Mouse (Mus musculus) liver, adult 2 months (tissue): Measurements from ENCODE around the gene 4933430I17Rik. TPM values are rescaled to one million over a fixed set of nuclear protein-coding genes. Genes with fewer than 3 reads are reported as not detected.

ENCODE experiments used
- DNase-seq: peaks from one replicate; pipeline ENCODE4 v3.0.0-alpha.2; 2011; ENCODE audit warnings: low read depth, low spot score; ENCODE audit errors: extremely low read depth
- H3K27ac ChIP-seq: fragments of 200-500 bp; replicated peaks from 2 replicates; pipeline ENCODE4 v1.5.1; 2012; ENCODE audit warnings: low read depth, mild to moderate bottlenecking, control low read depth, inconsistent platforms, low read length; ENCODE audit not compliant: insufficient read depth
- H3K27me3 ChIP-seq: fragments of 200-500 bp; 2 replicates; pipeline ENCODE4 v1.6.1; 2012; ENCODE audit warnings: mild to moderate bottlenecking, moderate library complexity, low read length, inconsistent platforms; ENCODE audit not compliant: control insufficient read depth, insufficient read depth
- H3K36me3 ChIP-seq: fragments of 200-500 bp; 2 replicates; pipeline ENCODE4 v1.6.1; 2012; ENCODE audit warnings: low read length, inconsistent platforms; ENCODE audit not compliant: control insufficient read depth, insufficient read depth
- H3K4me1 ChIP-seq: fragments of 200-500 bp; 2 replicates; pipeline ENCODE4 v1.6.1; 2011; ENCODE audit warnings: low read length; ENCODE audit not compliant: control insufficient read depth, insufficient read depth
- H3K4me3 ChIP-seq: fragments of 200-500 bp; 2 replicates; pipeline ENCODE4 v1.5.1; 2011; ENCODE audit warnings: low read depth, mild to moderate bottlenecking, control low read depth, low read length, moderate library complexity; ENCODE audit not compliant: insufficient read depth
- H3K79me2 ChIP-seq: fragments of 200-500 bp; 2 replicates; pipeline ENCODE4 v1.6.1; 2012; ENCODE audit warnings: inconsistent platforms, mild to moderate bottlenecking, low read length, moderate library complexity; ENCODE audit not compliant: control insufficient read depth, insufficient read depth
- H3K9ac ChIP-seq: fragments of 200-500 bp; 2 replicates; pipeline ENCODE4 v1.6.1; 2012; ENCODE audit warnings: low read depth, mild to moderate bottlenecking, control low read depth, inconsistent platforms, low read length
- CTCF ChIP-seq: fragments of 200-500 bp; IDR thresholded peaks from 2 replicates; pipeline ENCODE4 v1.5.1; 2011; ENCODE audit warnings: low read depth, low read length, control low read depth
- POLR2A ChIP-seq: fragments of 200-500 bp; IDR thresholded peaks from 2 replicates; pipeline ENCODE4 v1.6.1; 2011; ENCODE audit warnings: low read length, control low read depth; ENCODE audit not compliant: insufficient read depth; ENCODE audit errors: extremely low read depth
- WGBS: fragments of 180-500 bp; shearing (Covaris S2); methylation state at CpG from one replicate; pipeline ENCODE4 v1.1.7; 2018; 5-methylcytosine and 5-hydroxymethylcytosine counted together
- polyA plus RNA-seq: library from polyadenylated mRNA; depleted of rRNA; stranded (reverse); fragments of >200 nt; gene quantifications from 2 replicates; pipeline ENCODE4 v1.2.3, GENCODE M21; 2012
- total RNA-seq: library from RNA; depleted of rRNA; stranded (reverse); fragments of >200 nt; gene quantifications from 2 replicates; pipeline ENCODE4 v1.2.3, GENCODE M21; 2014

4933430I17Rik gene
- total and polyA plus RNA-seq, 2 experiments = not detected

- H3K36me3 ChIP-seq = no peaks in the 10 kb centered on the region; the same call in 1 of the 2 replicates
- H3K9ac ChIP-seq = peak overlapping the region; percentile 86
- no peaks in the 10 kb centered on the region for H3K27me3 ChIP-seq
- H3K27ac ChIP-seq = peak overlapping the region; percentile 89
- H3K4me3 ChIP-seq = peak overlapping the region; percentile 85
- peak; percentile 94 for DNase-seq
- peaks cover 30% of the 10 kb centered on the region for H3K4me1 ChIP-seq
- TF ChIP-seq CTCF (no peak), POLR2A (peak; percentile 77)
- H3K79me2 ChIP-seq = peaks cover 9% of the 10 kb centered on the region; the same call in 1 of the 2 replicates
- 1% methylated on average over 38 of the region's 38 CpGs for WGBS
These were observed 23.0 kb upstream of the 4933430I17Rik start for GRCm38 (mm10) chr4:62501964-62502732.

GRCm38 (mm10) chr4:62502969-62503368, 22.2 kb upstream of the 4933430I17Rik start:
- WGBS = 7% methylated on average over 7 of the region's 7 CpGs
- peak; percentile 95 for DNase-seq
- peaks cover 1% of the 10 kb centered on the region; the same call in 1 of the 2 replicates for H3K36me3 ChIP-seq
- peaks cover 9% of the 10 kb centered on the region; the same call in 1 of the 2 replicates for H3K79me2 ChIP-seq
- peak overlapping the region; percentile 25; the same call in 1 of the 2 replicates for H3K9ac ChIP-seq
- H3K27ac ChIP-seq = peak overlapping the region; percentile 89
- H3K4me1 ChIP-seq = peaks cover 29% of the 10 kb centered on the region
- H3K27me3 ChIP-seq = no peaks in the 10 kb centered on the region
- no peak overlapping the region for H3K4me3 ChIP-seq
- TF ChIP-seq CTCF (no peak), POLR2A (no peak)

GRCm38 (mm10) chr4:62503374-62503970, 21.7 kb upstream of the 4933430I17Rik start, which contains the start of gene Hdhd3:
Gene Hdhd3, minus strand, starts transcription at chr4:62503467.
- H3K27ac ChIP-seq = peak within 1 kb of the TSS; percentile 89
- 21% methylated on average over 3 of the region's 3 CpGs for WGBS
- DNase-seq = peak; percentile 97
- H3K27me3 ChIP-seq = no peaks in the 10 kb centered on the region
- H3K4me3 ChIP-seq = peak within 1 kb of the TSS; percentile 85
- TF ChIP-seq CTCF = no peak
- no peak for TF ChIP-seq POLR2A
- H3K79me2 ChIP-seq = peaks cover 9% of the 10 kb centered on the region; the same call in 1 of the 2 replicates
- H3K36me3 ChIP-seq = peaks cover 6% of the 10 kb centered on the region; the same call in 1 of the 2 replicates
- peaks cover 29% of the 10 kb centered on the region for H3K4me1 ChIP-seq
- H3K9ac ChIP-seq = peak within 1 kb of the TSS; percentile 64

- DNase-seq = peak; percentile 90
- peaks cover 19% of the 10 kb centered on the region for H3K36me3 ChIP-seq
- WGBS = 8% methylated on average over 3 of the region's 3 CpGs
- H3K27me3 ChIP-seq = no peaks in the 10 kb centered on the region
- peaks cover under 1% of the 10 kb centered on the region; the same call in 1 of the 2 replicates for H3K79me2 ChIP-seq
- peaks cover 41% of the 10 kb centered on the region for H3K4me1 ChIP-seq
- TF ChIP-seq CTCF (no peak), POLR2A (no peak)
- no peak overlapping the region for H3K4me3 ChIP-seq
- no peak overlapping the region for H3K9ac ChIP-seq
- H3K27ac ChIP-seq = peak overlapping the region; percentile 37; the same call in 1 of the 2 replicates
These were observed 19.2 kb upstream of the 4933430I17Rik start for GRCm38 (mm10) chr4:62505991-62506390.

GRCm38 (mm10) chr4:62506798-62507197, 18.4 kb upstream of the 4933430I17Rik start:
- no peaks in the 10 kb centered on the region for H3K27me3 ChIP-seq
- TF ChIP-seq POLR2A (no peak), CTCF (peak; percentile 52)
- H3K4me1 ChIP-seq = peaks cover 41% of the 10 kb centered on the region
- peak overlapping the region; percentile 37; the same call in 1 of the 2 replicates for H3K27ac ChIP-seq
- H3K4me3 ChIP-seq = no peak overlapping the region
- peaks cover 24% of the 10 kb centered on the region for H3K36me3 ChIP-seq
- no peak overlapping the region for H3K9ac ChIP-seq
- WGBS = 30% methylated on average over 2 of the region's 2 CpGs
- H3K79me2 ChIP-seq = no peaks in the 10 kb centered on the region
- DNase-seq = peak; percentile 68
